Mouse (Mus musculus) gastrocnemius, postnatal 36 days (tissue): ENCODE measurements around the gene Mfsd11. TPM values are rescaled to one million over a fixed set of nuclear protein-coding genes. Genes with fewer than 3 reads are reported as not detected.

Source experiments
- DNase-seq, 2 experiments: peaks; one replicate each; pipeline ENCODE4 v3.0.0; 2022
- intact Hi-C: fragments of 180-260 bp; cut with DNase I; formaldehyde crosslinking; loops from one replicate; pipeline ENCODE4 v1.15.1; 2025
- long read RNA-seq, 2 experiments: library from polyadenylated mRNA; stranded (forward); transcript quantifications; one replicate each; pipeline ENCODE4 v2.0.0; 2021
- total RNA-seq, 2 experiments: library from RNA; stranded (reverse); gene quantifications; 2 replicates each; pipeline ENCODE4 v1.2.3; 2021

Gene Mfsd11
- 10 to 100 TPM; 20.7 to 25.8 TPM for total RNA-seq
- long read RNA-seq, experiment 1, partial matches to known transcripts, result 2 of 10 reads
- long read RNA-seq, experiment 1, other reads (novel, unspliced or antisense), result 4 of 10 reads
- long read RNA-seq, experiment 2, partial matches to known transcripts, result 0 of 18 reads
- long read RNA-seq, experiment 2, other reads (novel, unspliced or antisense), result 12 of 18 reads

- intact Hi-C loops, result no loop called here
Observed at GRCm38 (mm10) chr11:116852291-116852890, at the start of gene Mfsd11. Mfsd11 (plus strand) TSS chr11:116852440.

GRCm38 (mm10) chr11:116802709-116803108, 49.5 kb upstream of the Mfsd11 start:
- intact Hi-C loops, result no loop called here
- no peak for DNase-seq

More at GRCm38 (mm10) chr11:116852291-116852890, at the start of gene Mfsd11:
- DNase-seq, result peak; percentile 68 to 70

GRCm38 (mm10) chr11:116806136-116807071, 45.8 kb upstream of the Mfsd11 start:
- no peak for DNase-seq
- intact Hi-C loops, result no loop called here

GRCm38 (mm10) chr11:116807116-116807515, 45.1 kb upstream of the Mfsd11 start:
- DNase-seq, result no peak
- intact Hi-C loops, result no loop called here

GRCm38 (mm10) chr11:116807526-116807925, 44.7 kb upstream of the Mfsd11 start:
- intact Hi-C loops, result no loop called here
- DNase-seq, result no peak

GRCm38 (mm10) chr11:116807938-116808606, 44.2 kb upstream of the Mfsd11 start:
- intact Hi-C loops, result loop anchor here (1.0 to 2.0 kb wide), 2 partner anchors 137 to 164 kb away; no protein-coding TSS in a partner anchor
- DNase-seq, result peak; percentile 84 to 87

- intact Hi-C loops, result loop anchor here (1.0 to 2.0 kb wide), 2 partner anchors 138 to 165 kb away; no protein-coding TSS in a partner anchor
- DNase-seq, result no peak
Observed at GRCm38 (mm10) chr11:116808811-116809395, 43.3 kb upstream of the Mfsd11 start.

GRCm38 (mm10) chr11:116809520-116809919, 42.7 kb upstream of the Mfsd11 start:
- intact Hi-C loops, result loop anchor here (2.0 kb wide), 1 partner anchor 139 kb away; no protein-coding TSS in a partner anchor
- DNase-seq, result no peak

- intact Hi-C loops, result loop anchor here (5.0 kb wide), 1 partner anchor 223 kb away; the partner anchor contains the start of gene Aanat
- DNase-seq, result no peak
Observed at GRCm38 (mm10) chr11:116810528-116810927, 41.7 kb upstream of the Mfsd11 start.

- DNase-seq, result no peak
- intact Hi-C loops, result loop anchor here (5.0 kb wide), 1 partner anchor 224 kb away; the partner anchor contains the start of gene Aanat
Observed at GRCm38 (mm10) chr11:116810983-116811901, 41.0 kb upstream of the Mfsd11 start.

GRCm38 (mm10) chr11:116812793-116813529, 39.3 kb upstream of the Mfsd11 start:
- intact Hi-C loops, result loop anchor here (5.0 kb wide), 1 partner anchor 226 kb away; the partner anchor contains the start of gene Aanat
- DNase-seq, result no peak

- DNase-seq, result no peak
- intact Hi-C loops, result loop anchor here (5.0 kb wide), 1 partner anchor 226 kb away; the partner anchor contains the start of gene Aanat
Observed at GRCm38 (mm10) chr11:116813610-116814009, 38.6 kb upstream of the Mfsd11 start.

- intact Hi-C loops, result loop anchor here (5.0 kb wide), 1 partner anchor 227 kb away; the partner anchor contains the start of gene Aanat
- peak; percentile 69 to 70 for DNase-seq
Observed at GRCm38 (mm10) chr11:116814076-116814883, 38.0 kb upstream of the Mfsd11 start.

GRCm38 (mm10) chr11:116814884-116815415, 37.3 kb upstream of the Mfsd11 start:
- DNase-seq, result no peak
- intact Hi-C loops, result loop anchor here (5.0 kb wide), 1 partner anchor 228 kb away; the partner anchor contains the start of gene Aanat

GRCm38 (mm10) chr11:116816769-116817168, 35.5 kb upstream of the Mfsd11 start:
- intact Hi-C loops, result no loop called here
- DNase-seq, result peak in 1 of 2 experiments; percentile 65

GRCm38 (mm10) chr11:116817567-116817966, 34.7 kb upstream of the Mfsd11 start:
- no peak for DNase-seq
- intact Hi-C loops, result no loop called here

- DNase-seq, result no peak
- intact Hi-C loops, result no loop called here
Observed at GRCm38 (mm10) chr11:116818722-116819121, 33.5 kb upstream of the Mfsd11 start.
